Mouse (Mus musculus) hindbrain, embryonic 14.5 days (tissue): Measurements from ENCODE around the gene Galr3. TPM values are rescaled to one million over a fixed set of nuclear protein-coding genes. Genes with fewer than 3 reads are reported as not detected.

Experiments
- ATAC-seq: fragments of 200-750 bp; cut with Nextera tagmentation; 2 replicates; pipeline ENCODE4 v1.8.0; 2017; ENCODE audit warnings: moderate number of reproducible peaks, mild to moderate bottlenecking, moderate TSS enrichment, moderate library complexity; ENCODE audit not compliant: low FRiP score
- DNase-seq: peaks from one replicate; pipeline ENCODE4 v3.0.0-alpha.2; 2015; ENCODE audit warnings: low spot score
- H3K27ac ChIP-seq: fragments of 300-500 bp; sonication (generic); 2 replicates; pipeline ENCODE4 v1.5.1; 2014; ENCODE audit warnings: mild to moderate bottlenecking, moderate library complexity
- H3K27me3 ChIP-seq: fragments of 300-500 bp; sonication (generic); 2 replicates; pipeline ENCODE4 v1.6.1; 2014; ENCODE audit warnings: mild to moderate bottlenecking, low read length, mixed read lengths; ENCODE audit not compliant: control insufficient read depth, insufficient read depth
- H3K36me3 ChIP-seq: fragments of 300-500 bp; sonication (generic); replicated peaks from 2 replicates; pipeline ENCODE4 v1.6.1; 2014; ENCODE audit not compliant: control insufficient read depth, insufficient read depth
- H3K4me1 ChIP-seq: fragments of 300-500 bp; sonication (generic); replicated peaks from 2 replicates; pipeline ENCODE4 v1.6.1; 2014; ENCODE audit warnings: antibody characterized with exemption, low read length, mixed read lengths; ENCODE audit not compliant: control insufficient read depth, insufficient read depth
- H3K4me2 ChIP-seq: fragments of 300-500 bp; sonication (generic); replicated peaks from 2 replicates; pipeline ENCODE4 v1.6.1; 2014; ENCODE audit warnings: mild to moderate bottlenecking, moderate library complexity
- H3K4me3 ChIP-seq: fragments of 300-500 bp; sonication (generic); replicated peaks from 2 replicates; pipeline ENCODE4 v1.5.1; 2014; ENCODE audit warnings: mild to moderate bottlenecking, low read length
- H3K9ac ChIP-seq: fragments of 300-500 bp; sonication (generic); 2 replicates; pipeline ENCODE4 v1.6.1; 2014
- H3K9me3 ChIP-seq: fragments of 300-500 bp; sonication (generic); 2 replicates; pipeline ENCODE4 v1.6.1; 2016; ENCODE audit warnings: low read length; ENCODE audit not compliant: control insufficient read depth
- whole genome bisulfite sequencing: fragments of 180-500 bp; shearing (Covaris S2); extraction: QIAGEN DNeasy Blood & Tissue Kit; methylation state at CpG from one replicate; pipeline ENCODE4 v1.1.7; 2014; 5-methylcytosine and 5-hydroxymethylcytosine counted together
- polyA plus RNA-seq: library from polyadenylated mRNA; unstranded; fragments of >200 nt; fragmentation: Nextera tagmentation; extraction: Ambion mirVana; gene quantifications from 2 replicates; pipeline ENCODE4 v1.2.1, GENCODE M21; 2014

The Galr3 gene
- polyA plus RNA-seq, 1 experiment from 2014 or later: not detected

- peak within 1 kb of the TSS; percentile 86 for H3K4me2 ChIP-seq
- under 1% methylated on average over 58 of the region's 80 CpGs for WGBS
- no peaks in the 10 kb centered on the region for H3K27me3 ChIP-seq
- H3K9ac ChIP-seq: peak within 1 kb of the TSS; percentile 91
- DNase-seq: peak; percentile 98
- H3K4me1 ChIP-seq: peaks cover 9% of the 10 kb centered on the region; the same call in 1 of the 2 replicates
- no peaks in the 10 kb centered on the region for H3K9me3 ChIP-seq
- peak within 1 kb of the TSS; percentile 98 for H3K4me3 ChIP-seq
- peak; percentile 99 for ATAC-seq
- H3K36me3 ChIP-seq: peaks cover 38% of the 10 kb centered on the region
- H3K27ac ChIP-seq: peak within 1 kb of the TSS; percentile 83
Measured at GRCm38 (mm10) chr15:79062376-79063159, 20.9 kb downstream of the Galr3 start, which contains the start of gene Ankrd54. Ankrd54 (minus strand) TSS chr15:79062893.

GRCm38 (mm10) chr15:79063160-79063740, 21.6 kb downstream of the Galr3 start:
- DNase-seq: no peak
- Histone ChIP-seq H3K27me3 (no peaks in the 10 kb centered on the region), H3K36me3 (peaks cover 31% of the 10 kb centered on the region), H3K4me3 (peak overlapping the region; percentile 26), H3K9ac (peak overlapping the region; percentile 50), H3K4me2 (peak overlapping the region; percentile 54), H3K4me1 (peaks cover 9% of the 10 kb centered on the region; the same call in 1 of the 2 replicates), H3K9me3 (no peaks in the 10 kb centered on the region), H3K27ac (no peak overlapping the region)
- no peak for ATAC-seq
- WGBS: 11% methylated on average over 14 of the region's 14 CpGs

- Histone ChIP-seq H3K4me3 (no peak overlapping the region), H3K4me2 (no peak overlapping the region), H3K4me1 (peaks cover 9% of the 10 kb centered on the region; the same call in 1 of the 2 replicates), H3K9me3 (no peaks in the 10 kb centered on the region), H3K27me3 (no peaks in the 10 kb centered on the region), H3K9ac (no peak overlapping the region), H3K27ac (no peak overlapping the region), H3K36me3 (peaks cover 11% of the 10 kb centered on the region)
- ATAC-seq: no peak
- 76% methylated on average over 8 of the region's 8 CpGs for WGBS
- DNase-seq: no peak
Measured at GRCm38 (mm10) chr15:79065086-79065770, 23.5 kb downstream of the Galr3 start.

- no peak overlapping the region for H3K4me2 ChIP-seq
- H3K4me3 ChIP-seq: no peak overlapping the region
- H3K4me1 ChIP-seq: peaks cover 9% of the 10 kb centered on the region; the same call in 1 of the 2 replicates
- H3K27ac ChIP-seq: no peak overlapping the region
- 0 out of 2 replicates have a peak, but pooled peaks cover under 1% of the 10 kb centered on the region for H3K36me3 ChIP-seq
- DNase-seq (no peak), ATAC-seq (no peak)
- no peaks in the 10 kb centered on the region for H3K9me3 ChIP-seq
- WGBS: 55% methylated on average over 2 of the region's 2 CpGs
- no peaks in the 10 kb centered on the region for H3K27me3 ChIP-seq
- H3K9ac ChIP-seq: no peak overlapping the region
Measured at GRCm38 (mm10) chr15:79066276-79066675, 24.6 kb downstream of the Galr3 start.

GRCm38 (mm10) chr15:79067631-79068030, 25.9 kb downstream of the Galr3 start:
- Histone ChIP-seq H3K27me3 (no peaks in the 10 kb centered on the region), H3K4me1 (0 out of 2 replicates have a peak, but pooled peaks cover 4% of the 10 kb centered on the region), H3K9me3 (no peaks in the 10 kb centered on the region), H3K9ac (no peak overlapping the region), H3K4me3 (no peak overlapping the region), H3K4me2 (no peak overlapping the region), H3K27ac (no peak overlapping the region), H3K36me3 (no peaks in the 10 kb centered on the region)
- ATAC-seq: no peak
- DNase-seq: no peak
- 82% methylated on average over 3 of the region's 3 CpGs for WGBS

- Histone ChIP-seq H3K27me3 (no peaks in the 10 kb centered on the region), H3K4me1 (0 out of 2 replicates have a peak, but pooled peaks cover 2% of the 10 kb centered on the region), H3K9ac (no peak overlapping the region), H3K4me2 (no peak overlapping the region), H3K9me3 (no peaks in the 10 kb centered on the region), H3K36me3 (no peaks in the 10 kb centered on the region), H3K4me3 (no peak overlapping the region), H3K27ac (no peak overlapping the region)
- ATAC-seq (no peak), DNase-seq (no peak)
- WGBS: 75% methylated on average over 3 of the region's 3 CpGs
Measured at GRCm38 (mm10) chr15:79068416-79068815, 26.7 kb downstream of the Galr3 start.

- ATAC-seq: no peak
- H3K36me3 ChIP-seq: peaks cover under 1% of the 10 kb centered on the region
- no peaks in the 10 kb centered on the region for H3K9me3 ChIP-seq
- H3K27me3 ChIP-seq: no peaks in the 10 kb centered on the region
- WGBS: 69% methylated on average over 5 of the region's 5 CpGs
- H3K27ac ChIP-seq: no peak overlapping the region
- no peak overlapping the region for H3K4me2 ChIP-seq
- no peak overlapping the region for H3K9ac ChIP-seq
- no peak for DNase-seq
- no peak overlapping the region for H3K4me3 ChIP-seq
- peaks cover 15% of the 10 kb centered on the region for H3K4me1 ChIP-seq
Measured at GRCm38 (mm10) chr15:79071117-79072039, 29.7 kb downstream of the Galr3 start.

GRCm38 (mm10) chr15:79073752-79074151, 32.1 kb downstream of the Galr3 start:
- Histone ChIP-seq H3K9ac (no peak overlapping the region), H3K4me2 (no peak overlapping the region), H3K4me3 (no peak overlapping the region), H3K4me1 (peaks cover 15% of the 10 kb centered on the region), H3K9me3 (no peaks in the 10 kb centered on the region), H3K27ac (no peak overlapping the region), H3K36me3 (peaks cover 24% of the 10 kb centered on the region), H3K27me3 (no peaks in the 10 kb centered on the region)
- DNase-seq: no peak
- ATAC-seq: peak; percentile 37; the same call in 1 of the 2 replicates
